Mouse (Mus musculus): Measurements from ENCODE around the gene Cdc6. TPM values are rescaled to one million over a fixed set of nuclear protein-coding genes. Genes with fewer than 3 reads are reported as not detected.

Gene Cdc6
- polyA plus RNA-seq, 3 experiments from 2014 or later: 5.1 to 40.6 (median 5.2) TPM

GRCm38 (mm10) chr11:98943741-98944461 lies 36.3 kb downstream of the Cdc6 start:
- ATAC-seq: peak; percentile 18

GRCm38 (mm10) chr11:98944897-98945604 lies 37.5 kb downstream of the Cdc6 start:
- ATAC-seq: peak; percentile 27

GRCm38 (mm10) chr11:98945605-98945977 lies 38.0 kb downstream of the Cdc6 start:
- ATAC-seq: no peak

- ATAC-seq: no peak
These were observed 40.5 kb downstream of the Cdc6 start for GRCm38 (mm10) chr11:98947969-98948569.

- ATAC-seq: no peak
These were observed 41.8 kb downstream of the Cdc6 start for GRCm38 (mm10) chr11:98949242-98949957.

GRCm38 (mm10) chr11:98949958-98950460 lies 42.4 kb downstream of the Cdc6 start:
- no peak for ATAC-seq

- ATAC-seq: no peak
These were observed 42.9 kb downstream of the Cdc6 start for GRCm38 (mm10) chr11:98950484-98950883.

- ATAC-seq: no peak
These were observed 43.7 kb downstream of the Cdc6 start for GRCm38 (mm10) chr11:98951026-98951906.

- ATAC-seq: no peak
These were observed 44.5 kb downstream of the Cdc6 start for GRCm38 (mm10) chr11:98952111-98952510.

- peak; percentile 25 for ATAC-seq
These were observed 45.1 kb downstream of the Cdc6 start for GRCm38 (mm10) chr11:98952736-98953135.

- ATAC-seq: no peak
These were observed 45.8 kb downstream of the Cdc6 start for GRCm38 (mm10) chr11:98953361-98953760.

GRCm38 (mm10) chr11:98953835-98954320 lies 46.3 kb downstream of the Cdc6 start:
- no peak for ATAC-seq

GRCm38 (mm10) chr11:98954373-98954772 lies 46.8 kb downstream of the Cdc6 start:
- ATAC-seq: peak; percentile 32

- no peak for ATAC-seq
These were observed 47.5 kb downstream of the Cdc6 start for GRCm38 (mm10) chr11:98954801-98955706.

- ATAC-seq: no peak
These were observed 48.2 kb downstream of the Cdc6 start for GRCm38 (mm10) chr11:98955707-98956235.

- ATAC-seq: no peak
These were observed 48.7 kb downstream of the Cdc6 start for GRCm38 (mm10) chr11:98956340-98956739.

GRCm38 (mm10) chr11:98959437-98960312 lies 52.1 kb downstream of the Cdc6 start:
- ATAC-seq: peak; percentile 87

GRCm38 (mm10) chr11:98960313-98960906 lies 52.8 kb downstream of the Cdc6 start:
- no peak for ATAC-seq

Data from inflammation-experienced regulatory T-cells, adult 6 months (primary cell).